Mouse (Mus musculus) CD8-positive naive resting alpha-beta T cell, adult 2 months (primary cell): ENCODE results near the gene Tkt.
A peak's percentile ranks its signal among the peaks of the same experiment; 100 is the strongest.
"Not testable (repeated sequence)": the region's sequence is repeated elsewhere in the genome, so short reads cannot be mapped to it uniquely, and the experiment has no call there.

Experiments
- DNase-seq, 2 experiments: peaks; one replicate each; pipeline ENCODE4 v3.0.0; 2022; ENCODE audit warnings: low read depth in 2 of 2, low spot score in 2 of 2

Tkt gene

GRCm38 (mm10) chr14:30551981-30552380 lies 3.8 kb downstream of the Tkt start:
- DNase-seq = no peak

GRCm38 (mm10) chr14:30553185-30553584 lies 5.0 kb downstream of the Tkt start:
- DNase-seq = no peak

GRCm38 (mm10) chr14:30556651-30557050 lies 8.5 kb downstream of the Tkt start:
- DNase-seq = no peak

DNA sequence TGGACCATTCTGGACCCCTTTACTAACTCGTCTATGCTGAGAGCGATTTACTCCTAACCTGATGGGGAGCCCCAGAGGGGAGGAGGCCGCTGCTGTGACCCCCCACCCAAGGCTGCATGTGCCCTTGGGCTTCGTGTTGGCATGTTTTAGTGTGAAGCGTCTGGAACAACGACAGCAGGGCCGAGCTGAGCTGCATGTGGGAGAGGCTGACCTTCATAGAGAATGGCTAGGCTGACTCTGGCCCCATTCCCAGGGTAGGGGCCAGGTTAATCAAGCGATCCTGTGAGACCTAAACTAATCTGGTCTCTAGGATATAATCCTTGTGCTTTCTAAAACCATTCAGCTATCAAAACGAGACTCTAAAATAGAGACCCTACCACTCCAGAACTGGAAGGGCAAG lies 9.6 kb downstream of the Tkt start:
- no peak for DNase-seq

DNA sequence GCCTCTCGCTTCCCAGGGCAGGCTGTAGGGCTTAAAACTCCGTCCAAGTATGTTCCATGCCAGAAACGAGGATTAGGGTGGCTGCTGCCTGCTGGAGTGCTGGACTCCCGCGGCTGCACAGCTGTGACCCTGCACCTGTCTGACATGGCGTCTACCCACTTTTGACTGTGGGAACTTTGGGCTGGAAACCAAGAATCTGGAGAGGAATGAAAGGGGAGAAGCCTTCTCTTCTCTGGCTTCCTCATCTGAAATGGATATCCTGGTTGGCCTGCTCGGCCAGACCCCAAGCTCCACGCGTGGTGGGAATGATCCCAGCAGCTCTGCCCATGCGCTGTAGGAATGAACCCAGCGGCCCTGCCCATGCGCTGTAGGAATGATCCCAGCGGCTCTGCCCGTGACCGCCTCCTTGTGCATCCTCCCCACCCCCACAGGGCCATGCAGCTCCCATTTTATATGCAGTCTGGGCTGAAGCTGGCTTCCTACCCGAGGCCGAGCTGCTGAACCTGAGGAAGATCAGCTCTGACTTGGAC lies 11.2 kb downstream of the Tkt start:
- DNase-seq = no peak

GRCm38 (mm10) chr14:30560803-30561389 lies 12.7 kb downstream of the Tkt start:
- no peak for DNase-seq

DNA sequence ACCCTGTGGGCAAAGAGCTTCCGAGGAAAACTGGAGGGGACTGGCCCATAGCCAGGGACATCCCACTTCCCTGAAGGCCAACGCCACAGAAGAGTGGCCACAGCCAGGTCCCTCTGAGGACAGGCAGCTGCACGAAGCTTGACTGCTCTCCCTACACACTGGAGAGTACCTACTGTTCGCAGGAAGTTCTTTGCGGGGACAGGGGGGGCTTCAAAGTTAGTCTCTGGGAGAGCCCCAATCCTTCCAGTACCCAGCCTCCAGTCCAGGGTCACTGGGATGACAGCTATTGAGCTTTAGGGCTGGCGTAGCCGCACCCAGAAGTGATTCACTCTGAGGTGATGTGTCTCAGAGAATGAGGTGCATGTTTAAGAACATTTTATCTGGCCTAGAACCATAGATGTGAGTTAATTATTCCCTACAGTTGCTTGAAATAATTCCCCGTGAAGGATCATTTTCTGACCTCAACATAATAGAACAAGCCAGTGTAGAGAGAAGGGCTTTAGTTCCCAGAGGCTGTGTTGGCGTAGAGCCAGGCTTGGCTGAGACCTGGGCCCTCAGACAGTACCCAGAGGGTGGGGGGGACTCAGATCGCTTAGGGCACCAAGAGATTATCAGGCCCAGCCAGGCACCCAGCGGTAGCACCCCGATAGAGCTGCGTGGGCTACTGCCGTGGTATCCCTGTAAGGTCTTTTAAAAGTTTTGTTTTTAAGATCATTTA lies 13.5 kb downstream of the Tkt start:
- no peak for DNase-seq

GRCm38 (mm10) chr14:30562343-30562742 lies 14.2 kb downstream of the Tkt start:
- no peak for DNase-seq

DNA sequence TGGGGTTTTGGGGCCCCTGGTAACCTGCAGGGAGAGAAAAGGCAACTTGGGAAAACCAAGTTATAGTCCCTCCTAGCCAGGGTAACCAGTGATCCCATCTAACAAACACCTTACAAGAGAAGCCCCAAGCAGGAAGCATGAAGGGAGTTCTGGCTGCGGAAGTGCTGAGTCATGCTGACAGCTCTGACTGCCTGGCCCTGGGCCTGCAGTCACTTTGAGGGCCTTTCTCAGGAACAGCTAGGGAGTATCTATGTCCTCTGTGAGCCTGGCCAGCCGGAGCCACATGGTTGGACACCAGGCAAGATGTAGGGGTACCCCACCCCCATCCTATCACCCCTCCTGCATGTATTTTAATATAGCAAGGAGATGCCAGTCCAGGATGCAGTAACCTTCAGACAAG lies 16.3 kb downstream of the Tkt start:
- no peak for DNase-seq

- DNase-seq = no peak
Observed at GRCm38 (mm10) chr14:30566317-30566716, 18.2 kb downstream of the Tkt start.

DNA sequence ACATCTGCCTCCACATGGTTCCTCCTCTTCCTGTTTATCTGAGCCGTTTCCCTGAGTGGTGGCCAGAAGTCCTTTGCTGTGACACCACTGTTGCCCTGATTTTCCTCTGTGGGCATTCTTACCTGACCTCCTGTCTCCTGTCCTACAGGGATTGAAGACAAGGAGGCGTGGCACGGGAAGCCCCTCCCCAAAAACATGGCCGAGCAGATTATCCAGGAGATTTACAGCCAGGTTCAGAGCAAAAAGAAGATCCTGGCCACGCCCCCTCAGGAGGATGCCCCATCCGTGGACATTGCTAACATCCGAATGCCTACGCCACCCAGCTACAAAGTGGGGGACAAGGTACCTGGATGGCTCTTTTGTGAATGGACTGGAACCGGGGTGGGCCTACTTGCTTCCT lies 19.9 kb downstream of the Tkt start:
- DNase-seq = no peak

GRCm38 (mm10) chr14:30570303-30570702 lies 22.1 kb downstream of the Tkt start:
- no peak for DNase-seq

GRCm38 (mm10) chr14:30572253-30572652 lies 24.1 kb downstream of the Tkt start:
- no peak for DNase-seq

- DNase-seq = no peak
Observed at GRCm38 (mm10) chr14:30573235-30573634, 25.1 kb downstream of the Tkt start.

DNA sequence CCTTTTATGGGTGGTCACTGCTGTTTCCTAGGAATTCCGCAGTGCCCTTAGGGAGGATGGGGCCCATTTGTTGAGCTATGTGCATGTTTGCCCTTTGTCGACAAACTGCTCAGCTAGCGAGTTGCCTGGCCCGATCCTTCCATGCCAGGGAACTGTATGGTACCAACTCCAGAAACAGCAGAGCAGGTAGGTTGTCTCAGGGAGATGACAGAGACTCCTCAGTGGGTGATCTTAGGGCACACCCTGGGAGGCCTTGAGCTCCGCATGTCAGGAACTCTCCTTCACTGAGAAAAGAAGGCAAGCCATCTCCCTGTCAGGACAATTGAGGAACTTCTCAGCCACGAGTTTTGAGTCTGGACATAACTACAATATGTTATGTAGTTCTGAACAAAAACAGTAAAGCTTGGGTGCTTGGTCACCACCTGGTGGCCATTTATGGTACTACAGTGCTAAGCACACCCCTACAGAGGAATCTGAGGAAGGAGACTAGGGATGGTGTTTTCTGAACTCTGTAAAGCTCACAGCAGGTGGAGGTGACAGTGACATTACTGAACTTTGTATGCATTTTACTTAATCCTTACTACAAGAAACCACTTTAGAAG lies 25.9 kb downstream of the Tkt start:
- peak; percentile 52 to 69 for DNase-seq

- no peak for DNase-seq
Observed at GRCm38 (mm10) chr14:30575791-30576190, 27.6 kb downstream of the Tkt start.

GRCm38 (mm10) chr14:30576260-30576659 lies 28.1 kb downstream of the Tkt start:
- no peak for DNase-seq

GRCm38 (mm10) chr14:30577303-30578062 lies 29.3 kb downstream of the Tkt start:
- not testable (repeated sequence) for DNase-seq

GRCm38 (mm10) chr14:30579180-30579579 lies 31.0 kb downstream of the Tkt start:
- DNase-seq = no peak

DNA sequence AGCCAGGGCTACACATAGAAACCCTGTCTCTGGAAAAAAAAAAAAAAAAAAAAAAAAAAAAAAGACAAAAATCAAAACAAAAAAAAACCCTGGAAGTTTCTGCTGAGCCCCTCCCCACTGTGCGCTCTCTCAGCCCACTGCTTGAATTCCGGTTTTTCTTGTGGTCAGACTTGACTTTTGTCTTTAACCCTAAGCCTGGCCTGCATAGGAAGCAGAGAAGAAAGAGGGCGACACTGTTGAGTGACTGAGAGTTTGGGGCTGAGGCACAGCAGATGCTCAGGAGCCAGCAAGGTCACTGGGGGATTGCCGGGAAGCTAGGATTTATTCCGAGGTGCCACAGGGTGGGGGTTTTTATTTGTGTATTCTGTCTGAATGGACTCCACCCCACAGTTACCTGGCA lies 31.7 kb downstream of the Tkt start:
- DNase-seq = no peak

DNA sequence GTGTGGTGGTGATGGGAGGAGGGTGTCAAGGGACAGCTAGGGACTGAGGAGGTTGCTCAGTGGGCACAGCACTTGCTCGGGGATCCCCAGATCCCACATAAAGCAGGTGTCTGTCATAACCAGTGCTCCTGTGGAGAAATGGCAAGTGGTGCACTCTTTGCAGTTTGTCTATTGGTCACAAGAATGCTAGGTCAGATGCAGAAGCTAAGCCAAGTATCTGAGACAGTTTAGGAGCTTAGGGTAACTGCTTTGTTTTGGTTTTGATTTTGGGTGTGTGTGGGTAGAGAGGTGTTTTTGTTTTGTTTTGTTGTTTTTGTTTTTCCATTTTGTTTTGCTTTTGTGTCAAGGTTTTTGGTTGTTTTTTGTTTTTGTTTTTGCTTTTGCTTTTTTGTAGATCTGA lies 33.1 kb downstream of the Tkt start:
- no peak for DNase-seq

- DNase-seq = no peak
Observed at GRCm38 (mm10) chr14:30584077-30584476, 35.9 kb downstream of the Tkt start.
